In the genomic region with DNA sequence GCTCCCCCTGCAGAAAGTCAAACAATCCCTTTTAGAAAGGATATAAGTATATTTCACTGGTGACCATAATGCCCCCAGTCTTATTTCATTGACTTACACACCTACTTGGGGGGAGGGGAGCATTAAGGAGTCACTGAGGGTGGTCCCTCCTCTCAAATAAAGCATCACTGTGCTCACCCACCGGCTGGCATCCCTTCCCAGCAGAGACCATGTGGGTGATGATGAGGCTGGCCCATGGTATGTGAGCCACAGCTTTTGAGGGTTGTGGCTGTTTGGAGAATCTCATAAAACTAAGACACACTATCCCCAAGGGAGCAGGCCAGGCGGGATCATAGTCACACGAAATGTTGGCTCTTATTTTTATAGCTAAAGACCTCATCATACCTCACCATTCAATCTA, we compare ENCODE assay signal across 21 mouse cellular contexts.
DNase-seq lines count a peak whose midpoint lies in the region; ATAC-seq lines count a peak whose summit lies in the region.
"Had no signal": no experiment of that assay in that cellular context is flagged by ENCODE, and none has a peak within 500 bp of the region (broad histone marks: within the 10 kb centered on the region; RNA-seq: fewer than 3 reads in every experiment).

No protein-coding gene starts in this region.

- no peak for ATAC-seq in midbrain, embryonic 11.5 days (ENCODE audit: low FRiP score)
- ATAC-seq: activated CD4-positive, CD25-positive, alpha-beta regulatory T cell, adult 4 months; CD4-positive, CD25-positive, alpha-beta regulatory T cell, adult 4 months; Patski had no signal

- no peak overlapping the region for H3K4me3 ChIP-seq in midbrain, embryonic 11.5 days (ENCODE audit: low read depth, low read length)
- no peak overlapping the region for H3K4me3 ChIP-seq in midbrain, embryonic 10.5 days
- no peak overlapping the region for H3K4me3 ChIP-seq in limb, embryonic 10.5 days

- no peak overlapping the region for H3K9ac ChIP-seq in midbrain, embryonic 11.5 days (ENCODE audit: low read length)

- H3K27ac ChIP-seq in midbrain, embryonic 11.5 days (ENCODE audit: low read depth, low read length) = no peak overlapping the region
- no peak overlapping the region for H3K27ac ChIP-seq in midbrain, embryonic 10.5 days (replicated peaks)
- peak overlapping the region; percentile 48; the same call in 1 of the 2 replicates for H3K27ac ChIP-seq in limb, embryonic 10.5 days

- no peaks in the 10 kb centered on the region for H3K36me3 ChIP-seq in midbrain, embryonic 11.5 days (ENCODE audit: control insufficient read depth, insufficient read depth, low read length)
- no peaks in the 10 kb centered on the region for H3K36me3 ChIP-seq in midbrain, embryonic 10.5 days
- H3K36me3 ChIP-seq in limb, embryonic 10.5 days = no peaks in the 10 kb centered on the region
- H3K36me3 ChIP-seq: G1E had no signal

- DNase-seq in heart, adult 11 months = peak; percentile 68
- no peak for DNase-seq in heart, postnatal 4 days
- DNase-seq in midbrain, embryonic 11.5 days (ENCODE audit: low spot score, missing footprints) = peak; percentile 8
- DNase-seq in midbrain, embryonic 10.5 days (ENCODE audit: low spot score) = no peak
- no peak for DNase-seq in limb, embryonic 10.5 days (ENCODE audit: low spot score)
- no peak for DNase-seq in layer of hippocampus, postnatal 25 days (ENCODE audit: extremely low spot score in 1 of 2, low spot score in 1 of 2)
- DNase-seq: adrenal gland, adult 2 months; adrenal gland, adult 8-10 months; adrenal gland, postnatal 10 days; adrenal gland, postnatal 14 days; adrenal gland, postnatal 25 days; adrenal gland, postnatal 36 days; B cell, adult 2 months; cerebellum, adult 11 months; cerebellum, adult 11-12 months; cerebellum, adult 18-20 months had no signal

- H3K4me1 ChIP-seq in midbrain, embryonic 11.5 days (ENCODE audit: control insufficient read depth, insufficient read depth, low read length) = no peaks in the 10 kb centered on the region
- H3K4me1 ChIP-seq in midbrain, embryonic 10.5 days = peaks cover 4% of the 10 kb centered on the region; the same call in 1 of the 2 replicates
- peaks cover 24% of the 10 kb centered on the region for H3K4me1 ChIP-seq in limb, embryonic 10.5 days

- H3K9me3 ChIP-seq in midbrain, embryonic 11.5 days (ENCODE audit: control insufficient read depth, low read length) = peaks cover 5% of the 10 kb centered on the region; the same call in 1 of the 2 replicates
- H3K9me3 ChIP-seq in midbrain, embryonic 10.5 days (replicated peaks) = peaks cover 7% of the 10 kb centered on the region
- peaks cover 4% of the 10 kb centered on the region; the same call in 1 of the 2 replicates for H3K9me3 ChIP-seq in limb, embryonic 10.5 days (replicated peaks)

- 87% methylated on average over 3 of the region's 3 CpGs for WGBS in midbrain, embryonic 11.5 days
- 81% methylated on average over 3 of the region's 3 CpGs for WGBS in midbrain, embryonic 10.5 days
- WGBS in limb, embryonic 10.5 days = 83% methylated on average over 3 of the region's 3 CpGs

- H3K27me3 ChIP-seq in midbrain, embryonic 11.5 days (ENCODE audit: control insufficient read depth, insufficient read depth, low read length) = no peaks in the 10 kb centered on the region
- no peaks in the 10 kb centered on the region for H3K27me3 ChIP-seq in midbrain, embryonic 10.5 days (ENCODE audit: low read depth, poor library complexity, severe bottlenecking)
- no peaks in the 10 kb centered on the region for H3K27me3 ChIP-seq in limb, embryonic 10.5 days (ENCODE audit: low read depth, poor library complexity, severe bottlenecking)
- H3K27me3 ChIP-seq: CH12.LX had no signal

- H3K4me2 ChIP-seq in midbrain, embryonic 11.5 days = no peak overlapping the region

Comparison
In these comparisons a context has a peak if more than half of its experiments do, and no peak if none do; other contexts are left out.
1. DNase-seq: peak in heart, adult 11 months (single experiment) and midbrain, embryonic 11.5 days (single experiment); none in heart, postnatal 4 days (single experiment), midbrain, embryonic 10.5 days (single experiment), limb, embryonic 10.5 days (single experiment) and layer of hippocampus, postnatal 25 days (0 of 2).